Mouse (Mus musculus) adipose tissue, adult 10 weeks (tissue): Measurements from ENCODE around the gene Tiam2. TPM values are rescaled to one million over a fixed set of nuclear protein-coding genes. Genes with fewer than 3 reads are reported as not detected.

Experiments
- polyA plus RNA-seq: library from polyadenylated mRNA; stranded (reverse); fragments of 350-450 nt; fragmentation: Illumina TruSeq; extraction: RNeasy Lipid Tissue Mini Kit (QIAGEN cat#74804); gene quantifications from one replicate; pipeline ENCODE4 v1.2.3, GENCODE M21; 2014; ENCODE audit warnings: low read depth, low replicate concordance

Tiam2 gene
- 0.91 TPM for polyA plus RNA-seq

DNA sequence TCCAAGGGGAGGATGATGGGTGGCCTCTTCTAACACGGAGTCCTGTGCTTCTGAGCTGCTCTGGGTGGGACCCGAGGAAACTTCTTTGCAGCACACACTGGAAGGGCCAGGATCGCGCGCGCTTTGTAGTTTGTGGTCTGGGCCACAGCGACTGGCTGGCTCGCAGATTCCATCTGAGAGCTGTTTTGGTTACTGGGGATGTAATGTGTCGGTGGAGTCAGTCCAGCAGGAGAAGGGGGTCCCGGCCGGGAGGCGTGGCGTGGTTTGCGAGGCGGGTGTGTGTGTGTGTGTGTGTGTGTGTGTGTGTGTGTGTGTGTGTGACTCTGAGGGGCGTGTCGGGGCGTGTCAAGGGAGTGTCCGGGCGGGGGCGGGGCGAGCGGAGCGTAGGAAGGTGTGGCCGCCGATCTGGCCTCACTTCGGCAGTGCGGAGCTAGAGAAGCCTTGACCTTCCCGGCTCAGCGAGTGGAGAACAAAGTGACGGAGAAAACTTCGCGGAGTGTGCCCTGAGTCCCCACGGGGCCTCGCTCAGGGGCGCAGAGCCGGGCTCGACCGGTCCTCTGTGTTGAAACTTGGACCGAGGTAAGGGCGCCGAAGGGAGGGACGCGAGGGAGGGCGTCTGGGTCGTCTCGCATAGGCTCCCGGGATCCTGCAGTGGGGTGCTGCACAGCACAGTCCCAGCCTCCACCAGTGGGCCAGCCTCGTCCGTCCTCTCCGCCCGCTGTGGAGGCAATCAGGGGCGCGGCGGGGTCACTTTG, at the start of gene Tiam2:
Gene Tiam2 (plus strand): TSS at position 426 of the 755 bp plus-strand sequence.

GRCm38 (mm10) chr17:3532254-3532653, 205.9 kb downstream of the Tiam2 start, which contains the start of gene Cldn20:
TSS of gene Cldn20 (plus strand) at chr17:3532554.

GRCm38 (mm10) chr17:3557331-3558311, 231.2 kb downstream of the Tiam2 start, which contains the start of gene Tfb1m:
TSS of gene Tfb1m (minus strand) at chr17:3557781.

Other genes starting within 250 kb of the Tiam2 start
- 23.4 TPM for gene Scaf8, start 211.6 kb upstream of the Tiam2 start, polyA plus RNA-seq
- not detected for gene Cldn20, start 206.0 kb downstream of the Tiam2 start, polyA plus RNA-seq
- gene Tfb1m, start 231.2 kb downstream of the Tiam2 start, polyA plus RNA-seq = 9.2 TPM